ENCODE assay signal across 11 mouse cellular contexts in the genomic region with DNA sequence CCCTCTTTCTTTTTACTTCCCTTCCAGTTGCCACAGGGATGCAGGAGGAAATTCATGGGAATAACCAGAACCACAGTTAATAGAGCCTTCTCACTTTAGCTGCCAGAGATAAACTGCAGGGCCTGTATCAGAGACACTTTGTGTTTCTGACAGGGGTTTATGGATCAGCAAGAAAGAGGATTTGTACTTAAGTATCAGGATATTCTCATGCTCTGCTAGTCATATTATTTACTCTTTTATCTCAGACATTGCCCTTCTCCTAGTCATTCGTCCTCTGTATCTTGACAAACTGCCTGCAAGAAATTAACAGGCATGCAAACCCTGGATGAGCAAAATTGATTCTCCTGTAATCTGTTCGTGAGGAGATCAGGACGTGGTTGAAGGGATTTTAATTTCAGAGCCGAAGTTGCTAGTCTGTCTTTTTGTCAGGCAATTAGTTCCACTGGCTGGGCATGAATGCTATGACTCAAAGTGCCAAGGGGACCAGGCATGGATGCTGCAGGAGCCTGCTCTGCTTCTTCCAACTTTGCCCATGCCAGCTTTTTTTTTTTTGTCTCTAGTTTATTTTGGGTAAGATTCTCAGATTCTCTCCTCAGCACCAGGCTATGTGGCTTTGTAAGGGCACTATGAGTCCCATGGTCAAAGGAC. TPM values are rescaled to one million over a fixed set of nuclear protein-coding genes. Genes with fewer than 3 reads are reported as not detected.
DNase-seq lines count a peak whose midpoint lies in the region; ATAC-seq lines count a peak whose summit lies in the region.
"Had no signal": no experiment of that assay in that cellular context is flagged by ENCODE, and none has a peak within 500 bp of the region (broad histone marks: within the 10 kb centered on the region; RNA-seq: fewer than 3 reads in every experiment).

No protein-coding gene starts in this region.

- H3K27me3 ChIP-seq in forebrain, embryonic 10.5 days (ENCODE audit: poor library complexity, severe bottlenecking) = no peaks in the 10 kb centered on the region
- H3K27me3 ChIP-seq in hindbrain, embryonic 14.5 days (ENCODE audit: control insufficient read depth, insufficient read depth, low read length) = no peaks in the 10 kb centered on the region
- H3K27me3 ChIP-seq in neural tube, embryonic 12.5 days (replicated peaks) = no peaks in the 10 kb centered on the region
- H3K27me3 ChIP-seq: kidney, embryonic 15.5 days had no signal

- H3K9me3 ChIP-seq in forebrain, embryonic 10.5 days = no peaks in the 10 kb centered on the region
- no peaks in the 10 kb centered on the region for H3K9me3 ChIP-seq in hindbrain, embryonic 14.5 days (ENCODE audit: control insufficient read depth, low read length)
- H3K9me3 ChIP-seq in neural tube, embryonic 12.5 days = no peaks in the 10 kb centered on the region
- H3K9me3 ChIP-seq: kidney, embryonic 15.5 days had no signal

- H3K27ac ChIP-seq in forebrain, embryonic 10.5 days = peak overlapping the region; percentile 74
- peak overlapping the region; percentile 28; the same call in 1 of the 2 replicates for H3K27ac ChIP-seq in hindbrain, embryonic 14.5 days
- no peak overlapping the region for H3K27ac ChIP-seq in neural tube, embryonic 12.5 days
- H3K27ac ChIP-seq: kidney, embryonic 15.5 days had no signal

- H3K4me1 ChIP-seq in forebrain, embryonic 10.5 days = peaks cover 20% of the 10 kb centered on the region
- 0 out of 2 replicates have a peak, but pooled peaks cover 13% of the 10 kb centered on the region for H3K4me1 ChIP-seq in hindbrain, embryonic 14.5 days (replicated peaks; ENCODE audit: control insufficient read depth, insufficient read depth, low read length)
- peaks cover 6% of the 10 kb centered on the region; the same call in 1 of the 2 replicates for H3K4me1 ChIP-seq in neural tube, embryonic 12.5 days

- 19% methylated on average over 4 of the region's 4 CpGs for WGBS in forebrain, embryonic 10.5 days
- WGBS in hindbrain, embryonic 14.5 days = 10% methylated on average over 4 of the region's 4 CpGs
- 20% methylated on average over 4 of the region's 4 CpGs for WGBS in neural tube, embryonic 12.5 days

- no peak overlapping the region for H3K4me2 ChIP-seq in hindbrain, embryonic 14.5 days (replicated peaks)
- H3K4me2 ChIP-seq in neural tube, embryonic 12.5 days (replicated peaks) = no peak overlapping the region
- H3K4me2 ChIP-seq: kidney, embryonic 15.5 days had no signal

- DNase-seq in brain, adult 2 months (ENCODE audit: low read depth, low spot score) = peak; percentile 50
- peak; percentile 43 for DNase-seq in forebrain, embryonic 10.5 days (ENCODE audit: extremely low spot score, low spot score)
- DNase-seq in hindbrain, embryonic 14.5 days (ENCODE audit: low spot score) = peak; percentile 55
- no peak for DNase-seq in ovary, postnatal 14 days (ENCODE audit: low spot score)
- DNase-seq in adrenal gland, adult (ENCODE audit: inconsistent age in 2 of 2, low spot score in 1 of 2) = no peak
- DNase-seq in kidney, adult 11 months = no peak
- DNase-seq: liver, postnatal 0 days; thymus, adult 18-20 months had no signal

- no peak overlapping the region for H3K4me3 ChIP-seq in forebrain, embryonic 10.5 days
- H3K4me3 ChIP-seq in hindbrain, embryonic 14.5 days (replicated peaks; ENCODE audit: low read length) = no peak overlapping the region
- no peak overlapping the region for H3K4me3 ChIP-seq in neural tube, embryonic 12.5 days
- H3K4me3 ChIP-seq: kidney, embryonic 15.5 days had no signal

- no peaks in the 10 kb centered on the region for H3K36me3 ChIP-seq in forebrain, embryonic 10.5 days (replicated peaks)
- H3K36me3 ChIP-seq in hindbrain, embryonic 14.5 days (replicated peaks; ENCODE audit: control insufficient read depth, insufficient read depth) = no peaks in the 10 kb centered on the region
- H3K36me3 ChIP-seq in neural tube, embryonic 12.5 days = no peaks in the 10 kb centered on the region
- H3K36me3 ChIP-seq: kidney, embryonic 15.5 days had no signal

- peak; percentile 80; the same call in 1 of the 2 replicates for ATAC-seq in hindbrain, embryonic 14.5 days (ENCODE audit: low FRiP score)
- peak; percentile 77 for ATAC-seq in neural tube, embryonic 12.5 days (ENCODE audit: low FRiP score, low read depth)
- ATAC-seq: liver, postnatal 0 days had no signal

- no peak overlapping the region for H3K9ac ChIP-seq in hindbrain, embryonic 14.5 days
- no peak overlapping the region for H3K9ac ChIP-seq in neural tube, embryonic 12.5 days
- H3K9ac ChIP-seq: kidney, embryonic 15.5 days; liver, postnatal 0 days had no signal

RNA-seq across cellular contexts. Expression of a gene that starts 48.7 kb away (rescaled TPM):
- polyA plus RNA-seq in forebrain, embryonic 10.5 days (2016; fragmentation: Nextera tagmentation; extraction: Ambion mirVana) = 0.07 and 0.09 TPM in 2 replicates
- polyA plus RNA-seq in hindbrain, embryonic 14.5 days (2014; fragmentation: Nextera tagmentation; extraction: Ambion mirVana) = 0.35 and 0.98 TPM in 2 replicates
- polyA plus RNA-seq in neural tube, embryonic 12.5 days (2016; fragmentation: Nextera tagmentation; extraction: Ambion mirVana) = 0.27 and 0.43 TPM in 2 replicates
- polyA plus RNA-seq: spleen, adult 2 months had no signal

Comparison
In these comparisons a context has a peak if more than half of its experiments do, and no peak if none do; other contexts are left out.
1. DNase-seq: peak in brain, adult 2 months (single experiment), forebrain, embryonic 10.5 days (single experiment) and hindbrain, embryonic 14.5 days (single experiment); none in ovary, postnatal 14 days (single experiment), adrenal gland, adult (0 of 2) and kidney, adult 11 months (single experiment).